Mouse (Mus musculus) lung, embryonic 15.5 days (tissue): ENCODE results near the gene Tet3. TPM values are rescaled to one million over a fixed set of nuclear protein-coding genes. Genes with fewer than 3 reads are reported as not detected.
"Not testable (repeated sequence)": the region's sequence is repeated elsewhere in the genome, so short reads cannot be mapped to it uniquely, and the experiment has no call there.

Experiments
- ATAC-seq: fragments of 200-750 bp; cut with Nextera tagmentation; 2 replicates; pipeline ENCODE4 v1.8.0; 2017; ENCODE audit warnings: moderate number of reproducible peaks, borderline replicate concordance; ENCODE audit not compliant: low FRiP score, low TSS enrichment; ENCODE audit errors: extremely low read depth
- H3K27ac ChIP-seq: fragments of 300-500 bp; sonication (generic); 2 replicates; pipeline ENCODE4 v1.5.1; 2015; ENCODE audit warnings: moderate library complexity, mild to moderate bottlenecking, inconsistent platforms
- H3K27me3 ChIP-seq: fragments of 300-500 bp; sonication (generic); 2 replicates; pipeline ENCODE4 v1.6.1; 2015; ENCODE audit warnings: inconsistent platforms
- H3K36me3 ChIP-seq: fragments of 300-500 bp; sonication (generic); 2 replicates; pipeline ENCODE4 v1.6.1; 2015; ENCODE audit warnings: inconsistent platforms
- H3K4me1 ChIP-seq: fragments of 300-500 bp; sonication (generic); 2 replicates; pipeline ENCODE4 v1.6.1; 2015; ENCODE audit warnings: inconsistent platforms
- H3K4me2 ChIP-seq: fragments of 300-500 bp; sonication (generic); 2 replicates; pipeline ENCODE4 v1.6.1; 2015; ENCODE audit warnings: inconsistent platforms, mild to moderate bottlenecking, moderate library complexity
- H3K4me3 ChIP-seq: fragments of 300-500 bp; sonication (generic); 2 replicates; pipeline ENCODE4 v1.5.1; 2015; ENCODE audit warnings: mild to moderate bottlenecking, inconsistent platforms
- H3K9ac ChIP-seq: fragments of 300-500 bp; sonication (generic); 2 replicates; pipeline ENCODE4 v1.6.1; 2015; ENCODE audit warnings: inconsistent platforms
- H3K9me3 ChIP-seq: fragments of 300-500 bp; sonication (generic); 2 replicates; pipeline ENCODE4 v1.6.1; 2016; ENCODE audit warnings: inconsistent platforms
- WGBS: fragments of 180-500 bp; shearing (Covaris S2); methylation state at CpG from one replicate; pipeline ENCODE4 v1.1.7; 2015; 5-methylcytosine and 5-hydroxymethylcytosine counted together
- polyA plus RNA-seq: library from polyadenylated mRNA; unstranded; fragments of >200 nt; fragmentation: Nextera tagmentation; extraction: Ambion mirVana; gene quantifications from 2 replicates; pipeline ENCODE4 v1.2.1, GENCODE M21; 2015

Gene Tet3
- polyA plus RNA-seq, 1 experiment from 2014 or later, result 37.1 TPM

DNA sequence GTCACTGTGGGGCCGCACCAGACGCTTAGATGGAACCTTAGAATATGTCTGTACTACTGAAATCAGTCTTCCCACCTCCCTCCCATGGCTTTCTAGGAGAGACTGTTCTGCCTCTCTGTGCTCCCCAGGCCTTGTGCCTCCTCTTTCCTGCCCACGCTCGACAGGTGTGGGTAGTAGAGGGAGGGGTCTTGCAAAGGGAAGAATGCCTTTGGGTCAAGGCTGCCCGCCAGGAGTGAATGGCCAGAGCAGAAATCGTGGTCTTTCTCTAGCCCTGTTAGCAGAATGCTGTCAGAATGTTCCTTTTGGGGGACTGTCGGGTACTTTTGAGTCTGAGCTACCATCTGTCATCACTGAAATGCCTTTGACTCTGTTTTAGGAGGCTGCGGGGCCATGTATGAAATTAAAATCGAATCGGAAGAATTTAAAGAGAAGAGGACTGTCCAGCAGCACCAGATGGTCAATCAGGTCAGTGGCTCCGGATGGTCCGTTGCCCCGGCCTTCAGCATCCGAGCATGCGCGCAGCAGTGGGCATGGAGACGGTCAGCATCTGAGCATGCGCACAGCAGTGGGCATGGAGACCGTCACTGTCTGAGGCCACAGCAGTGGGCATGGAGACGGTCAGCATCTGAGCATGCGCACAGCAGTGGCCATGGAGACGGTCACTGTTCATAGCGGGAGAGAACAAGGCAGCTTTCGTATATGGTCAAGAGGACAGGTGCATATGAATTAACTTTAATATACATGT, 106.0 kb downstream of the Tet3 start:
- Histone ChIP-seq H3K4me2 (no peak overlapping the region), H3K27ac (no peak overlapping the region), H3K9me3 (no peaks in the 10 kb centered on the region), H3K4me3 (no peak overlapping the region), H3K36me3 (peaks cover 34% of the 10 kb centered on the region), H3K27me3 (no peaks in the 10 kb centered on the region), H3K9ac (no peak overlapping the region), H3K4me1 (peaks cover 21% of the 10 kb centered on the region)
- 90% methylated on average over 24 of the region's 24 CpGs for WGBS
- no peak for ATAC-seq

DNA sequence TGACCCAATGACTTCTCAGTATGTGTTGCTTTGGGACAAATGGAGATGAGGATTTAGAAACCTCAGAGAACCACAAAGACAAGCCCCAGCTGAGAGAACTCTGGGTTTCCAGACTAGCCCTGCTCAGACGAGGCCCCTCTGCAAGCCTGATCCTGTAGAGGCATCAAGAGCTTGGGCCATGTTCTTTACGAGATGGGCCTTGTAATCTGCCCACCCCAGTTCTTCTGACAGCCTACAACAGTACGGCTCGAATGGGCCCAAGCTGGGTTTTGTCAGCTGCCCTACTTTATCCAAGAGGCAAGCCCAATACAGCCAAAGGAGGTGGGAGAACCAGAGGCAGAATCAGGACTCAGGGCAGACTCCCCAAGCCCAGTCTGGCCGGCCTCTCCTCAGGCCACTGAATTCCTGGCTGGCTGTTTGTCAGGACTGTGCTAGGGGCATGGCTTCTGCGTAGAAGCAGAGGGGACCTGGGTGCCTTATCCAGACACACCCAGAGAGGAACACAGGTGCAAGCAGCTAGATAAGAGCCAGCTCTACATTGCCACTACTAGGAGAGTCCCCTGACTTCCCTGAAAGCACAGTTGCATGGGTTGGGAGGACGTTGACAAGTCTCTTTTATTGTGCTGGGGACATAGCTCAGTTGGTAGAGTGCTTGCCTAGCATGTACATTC, 107.3 kb downstream of the Tet3 start:
- peaks cover 27% of the 10 kb centered on the region for H3K36me3 ChIP-seq
- no peak overlapping the region for H3K9ac ChIP-seq
- ATAC-seq, result no peak
- no peaks in the 10 kb centered on the region for H3K27me3 ChIP-seq
- no peak overlapping the region for H3K4me3 ChIP-seq
- H3K4me1 ChIP-seq, result peaks cover 21% of the 10 kb centered on the region
- H3K27ac ChIP-seq, result no peak overlapping the region
- WGBS, result 80% methylated on average over 7 of the region's 7 CpGs
- no peaks in the 10 kb centered on the region for H3K9me3 ChIP-seq
- H3K4me2 ChIP-seq, result no peak overlapping the region

- H3K9ac ChIP-seq, result no peak overlapping the region
- ATAC-seq, result no peak
- no peak overlapping the region for H3K4me3 ChIP-seq
- no peak overlapping the region for H3K4me2 ChIP-seq
- no peaks in the 10 kb centered on the region for H3K27me3 ChIP-seq
- no peak overlapping the region for H3K27ac ChIP-seq
- H3K9me3 ChIP-seq, result no peaks in the 10 kb centered on the region
- WGBS, result 85% methylated on average over 16 of the region's 16 CpGs
- H3K36me3 ChIP-seq, result peaks cover 26% of the 10 kb centered on the region
- H3K4me1 ChIP-seq, result peaks cover 21% of the 10 kb centered on the region
Observed at GRCm38 (mm10) chr6:83350851-83351405, 108.0 kb downstream of the Tet3 start.

- WGBS, result 78% methylated on average over 7 of the region's 7 CpGs
Observed at GRCm38 (mm10) chr6:83350172-83350571, 108.7 kb downstream of the Tet3 start.

GRCm38 (mm10) chr6:83349274-83349958, 109.5 kb downstream of the Tet3 start:
- under 1% methylated on average over 53 of the region's 53 CpGs for WGBS
- ATAC-seq, result peak; percentile 90
- Histone ChIP-seq H3K27me3 (no peaks in the 10 kb centered on the region), H3K27ac (no peak overlapping the region), H3K4me2 (peak overlapping the region; percentile 83), H3K9me3 (no peaks in the 10 kb centered on the region), H3K9ac (peak overlapping the region; percentile 86), H3K4me1 (peaks cover 21% of the 10 kb centered on the region), H3K4me3 (peak overlapping the region; percentile 75), H3K36me3 (peaks cover 18% of the 10 kb centered on the region)

More at GRCm38 (mm10) chr6:83350172-83350571, 108.7 kb downstream of the Tet3 start:
- Histone ChIP-seq H3K4me2 (peak overlapping the region; percentile 83), H3K27me3 (no peaks in the 10 kb centered on the region), H3K4me1 (peaks cover 21% of the 10 kb centered on the region), H3K9ac (peak overlapping the region; percentile 86), H3K9me3 (no peaks in the 10 kb centered on the region), H3K36me3 (peaks cover 20% of the 10 kb centered on the region), H3K27ac (no peak overlapping the region), H3K4me3 (peak overlapping the region; percentile 75)
- ATAC-seq, result no peak

DNA sequence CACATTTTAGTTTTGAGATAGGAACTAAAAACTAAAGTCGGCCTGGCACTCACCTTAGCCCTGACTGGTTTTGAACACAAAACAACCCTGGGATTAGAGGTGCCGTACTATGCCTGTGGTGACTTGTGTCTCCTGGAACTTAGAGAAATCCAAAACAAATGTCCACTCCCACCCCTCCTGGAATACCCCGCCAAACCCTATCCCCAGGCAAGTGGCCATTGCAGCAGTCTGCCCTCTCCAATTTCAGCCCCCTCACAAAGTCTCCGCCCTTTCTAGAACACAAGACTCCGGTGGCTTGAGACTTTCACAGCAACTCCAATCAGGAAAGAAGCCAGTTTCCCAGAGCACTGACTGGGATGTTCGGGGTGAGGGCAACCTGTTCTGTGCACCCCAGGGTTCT, 110.0 kb downstream of the Tet3 start, which contains the start of gene Bola3:
TSS of gene Bola3 (plus strand) at position 275 of the 400 bp plus-strand sequence.
- H3K36me3 ChIP-seq, result peaks cover 12% of the 10 kb centered on the region
- peak within 1 kb of the TSS; percentile 86 for H3K9ac ChIP-seq
- no peak within 1 kb of the TSS for H3K27ac ChIP-seq
- H3K9me3 ChIP-seq, result no peaks in the 10 kb centered on the region
- 27% methylated on average over 6 of the region's 6 CpGs for WGBS
- H3K4me2 ChIP-seq, result peak within 1 kb of the TSS; percentile 83
- ATAC-seq, result no peak
- H3K4me1 ChIP-seq, result peaks cover 21% of the 10 kb centered on the region
- H3K4me3 ChIP-seq, result peak within 1 kb of the TSS; percentile 75
- H3K27me3 ChIP-seq, result no peaks in the 10 kb centered on the region

- H3K4me2 ChIP-seq, result no peak overlapping the region
- H3K4me3 ChIP-seq, result no peak overlapping the region
- H3K4me1 ChIP-seq, result peaks cover 21% of the 10 kb centered on the region
- peaks cover 7% of the 10 kb centered on the region; the same call in 1 of the 2 replicates for H3K36me3 ChIP-seq
- 49% methylated on average over 3 of the region's 3 CpGs for WGBS
- H3K9ac ChIP-seq, result no peak overlapping the region
- H3K27ac ChIP-seq, result no peak overlapping the region
- no peaks in the 10 kb centered on the region for H3K9me3 ChIP-seq
- H3K27me3 ChIP-seq, result no peaks in the 10 kb centered on the region
- ATAC-seq, result peak; percentile 68; the same call in 1 of the 2 replicates
Observed at GRCm38 (mm10) chr6:83347916-83348315, 111.0 kb downstream of the Tet3 start.

- H3K4me2 ChIP-seq, H3K27me3 ChIP-seq, ATAC-seq, H3K9me3 ChIP-seq, H3K4me3 ChIP-seq, H3K9ac ChIP-seq, H3K27ac ChIP-seq: not testable (repeated sequence)
- Histone ChIP-seq H3K4me1 (peaks cover 17% of the 10 kb centered on the region), H3K36me3 (peaks cover 28% of the 10 kb centered on the region)
- WGBS, result 79% methylated on average over 8 of the region's 8 CpGs
Observed at GRCm38 (mm10) chr6:83345285-83345684, 113.6 kb downstream of the Tet3 start.

DNA sequence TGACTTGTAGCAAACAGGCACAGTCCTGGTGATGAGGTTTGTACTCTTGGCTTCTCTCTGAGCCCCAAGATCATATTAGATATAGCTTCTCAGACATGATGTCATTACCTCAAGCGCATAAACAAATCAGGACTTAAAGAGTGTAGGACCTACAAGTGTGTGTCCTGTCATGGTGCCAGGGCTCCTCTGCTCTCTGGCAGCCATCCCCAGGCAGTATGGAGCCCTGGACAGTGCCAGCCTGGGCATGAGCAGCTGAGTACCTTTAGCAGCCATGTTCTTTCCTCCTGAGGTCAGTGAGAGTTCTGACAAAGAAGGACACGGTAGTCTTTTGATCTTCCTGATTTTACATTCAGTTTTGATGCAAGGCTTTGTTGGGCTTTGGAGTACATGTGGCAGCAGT, 115.9 kb downstream of the Tet3 start:
- Histone ChIP-seq H3K9me3 (no peaks in the 10 kb centered on the region), H3K4me1 (no peaks in the 10 kb centered on the region), H3K36me3 (peaks cover 49% of the 10 kb centered on the region), H3K4me2 (no peak overlapping the region), H3K4me3 (no peak overlapping the region), H3K27ac (no peak overlapping the region), H3K9ac (no peak overlapping the region), H3K27me3 (no peaks in the 10 kb centered on the region)
- WGBS, result 94% methylated on average over 2 of the region's 2 CpGs
- no peak for ATAC-seq

DNA sequence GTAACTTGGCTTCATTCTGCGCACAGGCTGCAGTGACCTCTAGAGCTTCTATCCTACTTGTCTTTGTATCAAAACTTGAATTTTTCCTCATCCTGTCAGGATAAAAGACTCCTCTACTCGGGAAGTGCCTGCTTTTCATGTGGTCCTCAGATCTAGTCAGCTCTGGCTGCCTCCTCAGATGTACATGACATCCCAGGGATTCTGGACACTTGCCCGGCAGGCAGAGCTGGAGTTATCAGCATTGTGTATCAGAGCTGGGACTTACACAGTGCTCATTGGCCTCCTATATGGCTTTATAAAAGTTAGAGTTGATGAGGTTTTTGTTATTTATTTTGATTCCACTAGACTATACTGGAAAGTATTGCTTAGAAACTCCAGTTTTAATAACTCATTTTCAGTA, 117.5 kb downstream of the Tet3 start:
- Histone ChIP-seq H3K27me3 (no peaks in the 10 kb centered on the region), H3K4me3 (no peak overlapping the region), H3K9ac (no peak overlapping the region), H3K9me3 (no peaks in the 10 kb centered on the region), H3K36me3 (peaks cover 61% of the 10 kb centered on the region), H3K4me2 (no peak overlapping the region), H3K27ac (no peak overlapping the region), H3K4me1 (no peaks in the 10 kb centered on the region)
- 76% methylated on average over 3 of the region's 3 CpGs for WGBS
- no peak for ATAC-seq

GRCm38 (mm10) chr6:83327591-83328190, 131.2 kb downstream of the Tet3 start:
- WGBS, result 85% methylated on average over 3 of the region's 3 CpGs
- H3K4me2 ChIP-seq, result 0 out of 2 replicates have a peak overlapping the region, but pooled peaks have one; percentile 78
- ATAC-seq, result no peak

More at GRCm38 (mm10) chr6:83327591-83328190, 131.2 kb downstream of the Tet3 start:
- H3K9ac ChIP-seq, result no peak overlapping the region
- H3K27me3 ChIP-seq, result no peaks in the 10 kb centered on the region
- H3K4me1 ChIP-seq, result peaks cover 10% of the 10 kb centered on the region
- H3K36me3 ChIP-seq, result peaks cover 40% of the 10 kb centered on the region
- H3K9me3 ChIP-seq, result no peaks in the 10 kb centered on the region
- no peak overlapping the region for H3K4me3 ChIP-seq
- H3K27ac ChIP-seq, result no peak overlapping the region
